Comparison of ENCODE assay signal across 26 mouse cellular contexts in genomic region chr4:53396623-53397192, GRCm38 (mm10). TPM values are rescaled to one million over a fixed set of nuclear protein-coding genes. Genes with fewer than 3 reads are reported as not detected.
A peak's percentile ranks its signal among the peaks of the same experiment; 100 is the strongest.
DNase-seq lines count a peak whose midpoint lies in the region; ATAC-seq and TF ChIP-seq lines count a peak whose summit lies in the region.
"Had no signal": no experiment of that assay in that cellular context is flagged by ENCODE, and none has a peak within 500 bp of the region (broad histone marks: within the 10 kb centered on the region; RNA-seq: fewer than 3 reads in every experiment).

No protein-coding gene starts in this region.

- peak; percentile 24 for DNase-seq in adrenal gland, adult 2 months
- no peak for DNase-seq in adrenal gland, postnatal 4 days (ENCODE audit: low spot score in 2 of 2)
- peak; percentile 26 for DNase-seq in kidney, postnatal 0 days (ENCODE audit: low spot score)
- no peak for DNase-seq in kidney, postnatal 25 days
- DNase-seq: adrenal gland, postnatal 10 days; cerebellum, adult 11-12 months; gastrocnemius, postnatal 14 days; heart, postnatal 36 days; kidney, adult 8-10 months; kidney, postnatal 10 days; layer of hippocampus, adult 9-11 months; right cerebral cortex, postnatal 25 days; thymus, postnatal 14 days had no signal

- H3K79me2 ChIP-seq in C2C12 (ENCODE audit: control insufficient read depth, insufficient read depth): no peaks in the 10 kb centered on the region

- H3K9ac ChIP-seq in kidney, postnatal 0 days (ENCODE audit: low read depth, low read length): no peak overlapping the region
- no peak overlapping the region for H3K9ac ChIP-seq in neural tube, embryonic 14.5 days (replicated peaks; ENCODE audit: low read depth, low read length)
- H3K9ac ChIP-seq: embryonic facial prominence, embryonic 13.5 days; heart, embryonic 12.5 days; hindbrain, embryonic 13.5 days; liver, embryonic 15.5 days; stomach, embryonic 15.5 days had no signal

- H3K36me3 ChIP-seq in kidney, postnatal 0 days (ENCODE audit: insufficient read depth, low read length): no peaks in the 10 kb centered on the region
- H3K36me3 ChIP-seq in C2C12 (ENCODE audit: control insufficient read depth, insufficient read depth): no peaks in the 10 kb centered on the region
- no peaks in the 10 kb centered on the region for H3K36me3 ChIP-seq in neural tube, embryonic 14.5 days (ENCODE audit: control insufficient read depth, insufficient read depth, low read length)
- H3K36me3 ChIP-seq: embryonic facial prominence, embryonic 13.5 days; G1E; heart, embryonic 12.5 days; hindbrain, embryonic 13.5 days; liver, embryonic 15.5 days; stomach, embryonic 15.5 days had no signal

- H3K4me1 ChIP-seq in kidney, postnatal 0 days (replicated peaks; ENCODE audit: insufficient read depth, low read length): no peaks in the 10 kb centered on the region
- H3K4me1 ChIP-seq in neural tube, embryonic 14.5 days (ENCODE audit: control insufficient read depth, insufficient read depth, low read length): no peaks in the 10 kb centered on the region
- H3K4me1 ChIP-seq: embryonic facial prominence, embryonic 13.5 days; hindbrain, embryonic 13.5 days; stomach, embryonic 15.5 days had no signal

- TF ChIP-seq CTCF in kidney, postnatal 0 days (IDR thresholded peaks at IDR 0.05; ENCODE audit: low read depth): no peak
- TF ChIP-seq CTCF in C2C12 (IDR thresholded peaks at IDR 0.05; ENCODE audit: control insufficient read depth, insufficient read depth, insufficient read length): no peak

- no peak overlapping the region for H3K4me2 ChIP-seq in kidney, postnatal 0 days (ENCODE audit: low read length)
- H3K4me2 ChIP-seq in neural tube, embryonic 14.5 days (ENCODE audit: low read depth, low read length): no peak overlapping the region
- H3K4me2 ChIP-seq: embryonic facial prominence, embryonic 13.5 days; heart, embryonic 12.5 days; hindbrain, embryonic 13.5 days; liver, embryonic 15.5 days; midbrain, embryonic 11.5 days; stomach, embryonic 15.5 days had no signal

- H3K27ac ChIP-seq in kidney, postnatal 0 days: no peak overlapping the region
- H3K27ac ChIP-seq in neural tube, embryonic 14.5 days (ENCODE audit: low read depth, low read length): 0 out of 2 replicates have a peak overlapping the region, but pooled peaks have one; percentile 4
- H3K27ac ChIP-seq: embryonic facial prominence, embryonic 13.5 days; hindbrain, embryonic 13.5 days; liver, embryonic 15.5 days; stomach, embryonic 15.5 days had no signal

- no peak for ATAC-seq in kidney, postnatal 0 days (replicated peaks; ENCODE audit: low FRiP score, low read depth)
- ATAC-seq in neural tube, embryonic 14.5 days (ENCODE audit: low read depth): peak; percentile 69; the same call in 1 of the 2 replicates
- ATAC-seq in cerebellum, adult (ENCODE audit: insufficient number of reproducible peaks, low FRiP score, low TSS enrichment): no peak
- ATAC-seq: intestine, embryonic 16.5 days; midbrain, embryonic 16.5 days had no signal

- H3K79me3 ChIP-seq in C2C12 (ENCODE audit: low read depth): no peaks in the 10 kb centered on the region

- H3ac ChIP-seq in C2C12 (ENCODE audit: control insufficient read depth, insufficient read length, low read depth): peak overlapping the region; percentile 30

- 46% methylated on average over 11 of the region's 11 CpGs for WGBS in kidney, postnatal 0 days
- WGBS in neural tube, embryonic 14.5 days: 53% methylated on average over 11 of the region's 11 CpGs

- no peaks in the 10 kb centered on the region for H3K9me3 ChIP-seq in kidney, postnatal 0 days (replicated peaks; ENCODE audit: low read length)
- H3K9me3 ChIP-seq in neural tube, embryonic 14.5 days (ENCODE audit: control insufficient read depth, low read length): no peaks in the 10 kb centered on the region
- H3K9me3 ChIP-seq: embryonic facial prominence, embryonic 13.5 days; G1E; heart, embryonic 12.5 days; hindbrain, embryonic 13.5 days; liver, embryonic 15.5 days; stomach, embryonic 15.5 days had no signal

- no peak overlapping the region for H3K4me3 ChIP-seq in kidney, postnatal 0 days (replicated peaks; ENCODE audit: low read depth, low read length)
- H3K4me3 ChIP-seq in C2C12 (ENCODE audit: insufficient read depth, poor library complexity, severe bottlenecking): no peak overlapping the region
- no peak overlapping the region for H3K4me3 ChIP-seq in neural tube, embryonic 14.5 days (ENCODE audit: low read depth, low read length)
- H3K4me3 ChIP-seq: embryonic facial prominence, embryonic 13.5 days; erythroblast, embryonic 14.5 days; heart, embryonic 12.5 days; hindbrain, embryonic 13.5 days; liver, embryonic 15.5 days; stomach, embryonic 15.5 days had no signal

- no peaks in the 10 kb centered on the region for H3K27me3 ChIP-seq in kidney, postnatal 0 days (ENCODE audit: insufficient read depth, low read length)
- H3K27me3 ChIP-seq in C2C12 (ENCODE audit: control insufficient read depth, insufficient read depth, insufficient read length): no peaks in the 10 kb centered on the region
- H3K27me3 ChIP-seq in neural tube, embryonic 14.5 days (ENCODE audit: control insufficient read depth, insufficient read depth, low read length): no peaks in the 10 kb centered on the region
- H3K27me3 ChIP-seq: embryonic facial prominence, embryonic 13.5 days; heart, embryonic 12.5 days; hindbrain, embryonic 13.5 days; liver, embryonic 15.5 days; stomach, embryonic 15.5 days had no signal

TF ChIP-seq in C2C12, 6 proteins besides CTCF, POLR2A, EP300 and RAD21:
- TF ChIP-seq MYOD1 (IDR thresholded peaks at IDR 0.05; ENCODE audit: control insufficient read depth, insufficient read length, low read depth): no peak
- TF ChIP-seq CEBPB (IDR thresholded peaks at IDR 0.05; ENCODE audit: low read depth): no peak
- no peak for TF ChIP-seq FOSL1 (IDR thresholded peaks at IDR 0.05; ENCODE audit: insufficient read depth, low read length, poor library complexity, severe bottlenecking)
- TF ChIP-seq MYOG (IDR thresholded peaks at IDR 0.05; ENCODE audit: control insufficient read depth, extremely low read depth, insufficient read length): no peak
- TF ChIP-seq MAX (IDR thresholded peaks at IDR 0.05): no peak
- no peak for TF ChIP-seq USF1 (IDR thresholded peaks at IDR 0.05; ENCODE audit: low read depth)

RNA-seq across cellular contexts. Expression of gene Slc44a1, which starts 43.5 kb away (rescaled TPM):
- total RNA-seq in adrenal gland, adult 2 months (2021): 100 to 1,000 TPM in 1 of 2 experiments, 10 to 100 TPM in 1; 79.5 to 125 TPM
- 14.5 and 17.1 TPM in 2 replicates for polyA plus RNA-seq in adrenal gland, adult 2 months (2012; rRNA removed)
- 10 to 100 TPM; 95.4 to 95.8 TPM for total RNA-seq in adrenal gland, postnatal 4 days (2021)
- polyA plus RNA-seq in kidney, postnatal 0 days (2015; fragmentation: Nextera tagmentation; extraction: Ambion mirVana): 43.4 and 44.1 TPM in 2 replicates
- polyA plus RNA-seq in C2C12 (2012; fragmentation: generic; extraction: Trizol): 27.1 TPM
- 14.2 and 17.0 TPM in 2 replicates for polyA plus RNA-seq in neural tube, embryonic 14.5 days (2014; fragmentation: Nextera tagmentation; extraction: Ambion mirVana)

Comparison
In these comparisons a context has a peak if more than half of its experiments do, and no peak if none do; other contexts are left out.
1. DNase-seq: peak in adrenal gland, adult 2 months (single experiment) and kidney, postnatal 0 days (single experiment); none in adrenal gland, postnatal 4 days (0 of 2) and kidney, postnatal 25 days (0 of 2).